Mouse (Mus musculus) stomach, postnatal 0 days (tissue): ENCODE measurements around the gene Gse1.

Source experiments
- CTCF ChIP-seq: IDR thresholded peaks from 2 replicates; pipeline ENCODE4 v1.5.1; 2016; ENCODE audit warnings: antibody characterized with exemption, low read depth, mild to moderate bottlenecking, moderate library complexity
- EP300 ChIP-seq: optimal IDR thresholded peaks from 2 replicates; pipeline ENCODE3; 2016; ENCODE audit warnings: antibody characterized with exemption

DNA sequence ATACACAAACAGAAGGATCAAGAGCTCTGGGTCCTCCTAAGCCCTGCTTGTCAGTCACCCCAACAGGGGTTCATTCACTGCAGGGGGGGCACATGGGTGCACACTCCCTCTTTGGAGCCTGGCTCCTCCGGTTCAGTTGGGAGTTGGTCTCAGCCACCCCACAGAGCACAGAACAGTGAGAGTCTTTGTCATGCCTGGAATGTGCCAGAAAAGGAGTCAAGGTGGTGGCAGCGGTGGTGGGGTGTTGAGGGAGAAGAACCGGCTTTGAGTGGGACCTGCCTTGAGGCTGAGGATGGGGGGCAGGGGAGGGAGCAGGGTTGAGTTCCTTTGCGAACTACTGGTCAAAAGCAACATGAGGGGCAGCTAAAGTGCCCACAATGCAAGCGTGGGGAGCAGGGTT, 401.8 kb downstream of the Gse1 start:
- TF ChIP-seq EP300 (no peak), CTCF (no peak)
